Mouse (Mus musculus) testis, adult 2 months (tissue): Measurements from ENCODE around the gene Prune2.

Experiments used
- CTCF ChIP-seq: fragments of 200-500 bp; IDR thresholded peaks from 2 replicates; pipeline ENCODE4 v1.5.1; 2012; ENCODE audit warnings: low read depth, mild to moderate bottlenecking, inconsistent platforms, low read length, moderate library complexity; ENCODE audit not compliant: control insufficient read depth, insufficient read depth, insufficient replicate concordance
- POLR2A ChIP-seq: fragments of 200-500 bp; IDR thresholded peaks from 2 replicates; pipeline ENCODE4 v1.6.1; 2012; ENCODE audit warnings: low read depth, mild to moderate bottlenecking, inconsistent platforms, low read length, moderate library complexity; ENCODE audit not compliant: control insufficient read depth

DNA sequence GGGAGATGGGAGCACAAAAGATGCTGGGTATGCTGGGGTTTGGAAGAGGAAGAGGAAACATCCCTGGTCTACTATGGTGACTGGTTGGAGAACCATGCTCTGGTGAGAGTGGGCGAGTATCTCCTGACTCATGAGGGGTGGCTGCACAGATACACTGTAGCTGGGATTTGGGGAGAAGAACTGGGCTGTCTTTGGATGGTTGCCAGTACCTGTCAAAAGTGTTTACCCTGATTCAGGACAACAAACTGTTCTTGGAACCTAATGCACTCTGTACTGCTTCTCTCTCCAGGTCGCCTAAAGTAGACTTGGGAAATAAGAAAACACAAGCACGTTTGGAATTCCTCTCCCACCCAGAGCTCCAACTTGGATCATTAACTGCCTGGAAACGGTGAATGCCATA lies 31.4 kb upstream of the Prune2 start:
- no peak for TF ChIP-seq CTCF
- TF ChIP-seq POLR2A: no peak
